Mouse (Mus musculus) adrenal gland, postnatal 14 days (tissue): ENCODE data around the gene Wdr34. TPM values are rescaled to one million over a fixed set of nuclear protein-coding genes. Genes with fewer than 3 reads are reported as not detected.

ENCODE experiments used
- DNase-seq: peaks from one replicate; pipeline ENCODE4 v3.0.0; 2021; ENCODE audit warnings: mixed read lengths
- microRNA-seq, 2 experiments: library from miRNA; unstranded; fragments of <30 nt; microRNA quantifications; one replicate each; pipeline ENCODE4 v1.2.0; 2021
- total RNA-seq: library from RNA; stranded (reverse); gene quantifications from 2 replicates; pipeline ENCODE4 v1.2.3, GENCODE M21; 2021

Gene Wdr34
- total RNA-seq, 1 experiment from 2014 or later, result 18.5 TPM

DNA sequence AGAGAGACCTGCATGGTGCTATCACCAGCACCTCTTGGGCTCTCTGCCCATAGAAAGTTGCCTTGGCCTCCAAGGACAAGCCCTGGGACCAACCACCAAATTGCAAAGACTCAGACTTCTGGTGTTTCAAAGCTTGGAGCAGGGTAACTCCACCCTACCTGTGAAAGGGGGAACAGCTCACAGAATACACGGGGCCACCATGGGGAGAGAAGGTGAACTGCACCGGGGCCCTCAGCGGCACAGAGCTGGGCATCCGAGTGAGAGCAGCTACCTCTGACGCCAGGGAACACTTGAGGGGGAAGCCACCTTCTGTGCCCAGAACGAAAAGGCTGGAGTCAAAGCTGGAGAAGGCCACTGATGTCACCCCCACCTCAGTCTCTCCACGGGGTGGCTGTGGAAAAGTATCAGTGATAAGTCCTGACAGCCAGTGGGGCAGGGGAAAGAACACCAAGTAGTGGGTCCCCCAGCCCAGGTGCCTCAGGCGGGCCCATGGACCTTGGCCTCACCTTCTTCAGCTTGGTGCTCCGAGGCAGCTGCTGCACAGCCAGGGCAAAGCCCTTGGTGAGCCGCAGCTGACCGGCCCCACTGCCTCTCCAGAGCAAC lies 16.3 kb downstream of the Wdr34 start:
- peak; percentile 44 for DNase-seq

DNA sequence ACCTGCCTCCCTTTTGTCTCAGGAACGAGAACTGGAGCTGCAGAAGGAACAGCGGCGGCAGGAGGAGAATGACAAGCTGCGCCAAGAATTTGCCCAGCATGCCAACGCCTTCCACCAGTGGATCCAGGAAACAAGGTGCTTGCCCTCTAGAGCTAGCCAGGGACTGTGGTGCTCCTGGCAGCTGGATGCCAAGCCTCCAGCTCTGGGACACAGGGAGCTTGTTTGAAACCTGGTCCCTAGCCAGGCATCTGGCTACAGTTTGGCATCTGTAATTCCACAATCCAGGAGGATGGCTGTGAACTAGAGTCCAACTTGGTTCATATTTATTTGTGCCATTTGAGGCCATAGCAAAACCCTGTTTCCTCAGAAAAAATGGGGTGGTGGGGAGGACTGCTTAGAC lies 21.7 kb downstream of the Wdr34 start:
- no peak for DNase-seq

DNA sequence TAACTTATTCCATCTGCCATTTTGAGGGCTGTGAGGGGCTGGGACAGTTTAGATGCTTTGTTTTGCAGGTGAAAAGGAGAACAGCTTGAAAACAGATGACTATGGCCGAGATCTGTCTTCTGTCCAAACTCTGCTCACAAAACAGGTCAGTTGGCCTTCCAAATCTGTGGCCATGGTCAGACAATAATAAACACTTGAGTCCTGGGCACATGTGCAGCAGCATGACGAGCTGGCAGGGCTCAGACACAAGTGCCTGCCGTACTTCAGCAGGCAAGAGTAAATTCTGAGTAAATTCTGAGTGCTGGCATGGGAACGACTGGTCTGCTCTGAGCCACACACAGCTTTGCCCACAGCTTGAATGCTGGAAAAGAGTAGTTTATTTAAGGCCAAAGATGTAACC lies 23.2 kb downstream of the Wdr34 start:
- DNase-seq, result no peak

DNA sequence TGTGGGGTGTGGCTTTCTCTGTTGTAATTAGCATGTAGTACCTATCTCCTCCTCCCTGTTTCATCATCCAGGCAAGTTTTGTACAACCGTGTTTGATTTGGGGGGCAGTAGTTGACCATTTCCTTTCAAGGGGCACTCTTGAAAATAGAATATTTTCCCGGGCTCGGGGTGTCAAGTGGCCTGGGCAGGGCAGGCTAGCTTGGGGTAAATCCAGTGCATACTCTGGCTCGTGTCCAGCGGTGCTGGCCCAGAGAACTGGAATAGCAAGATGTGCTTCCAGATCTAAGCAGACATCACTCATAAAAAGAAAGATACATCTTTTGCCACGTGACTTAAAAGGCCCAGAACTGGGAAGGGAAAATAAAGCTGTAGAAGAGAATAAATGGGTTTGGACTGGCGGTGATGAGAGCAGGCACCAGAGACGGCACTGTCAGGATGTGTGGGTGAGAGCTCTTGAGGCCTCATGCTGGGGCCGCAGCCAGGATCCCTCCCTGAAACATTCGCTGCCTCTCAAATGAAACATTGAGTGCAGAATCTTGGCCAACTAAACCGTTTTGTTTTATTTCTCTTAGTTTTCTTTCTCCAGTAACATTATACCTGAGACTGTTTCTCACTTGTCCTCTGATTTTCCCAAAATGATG lies 34.2 kb downstream of the Wdr34 start:
- DNase-seq, result no peak

GRCm38 (mm10) chr2:30010840-30011281 lies 37.8 kb downstream of the Wdr34 start:
- DNase-seq, result peak; percentile 79

GRCm38 (mm10) chr2:30009101-30009500 lies 39.6 kb downstream of the Wdr34 start:
- DNase-seq, result no peak

DNA sequence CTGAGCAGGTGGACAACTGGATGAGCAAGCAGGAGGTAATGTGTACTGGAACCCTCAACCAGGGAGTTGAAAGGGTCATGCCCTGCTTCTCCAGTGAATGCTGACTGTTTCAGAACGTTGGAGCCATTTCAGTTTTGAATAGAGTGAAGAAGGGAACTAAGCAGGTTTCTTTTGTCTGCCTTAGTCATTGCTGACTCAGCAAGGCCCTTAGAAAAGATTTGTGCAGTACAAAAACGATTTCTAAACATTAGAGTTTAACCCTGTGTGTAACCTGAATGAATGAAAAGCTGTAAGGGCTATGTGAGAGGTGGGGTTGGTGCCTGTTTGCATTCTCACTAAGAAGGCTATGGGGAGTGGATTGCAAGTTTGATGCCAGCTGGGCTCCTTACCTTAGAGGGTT lies 56.7 kb downstream of the Wdr34 start:
- DNase-seq, result no peak

Small RNA genes within 50 kb of the gene (microRNA-seq; reads per million reads assigned to microRNA genes)
- 0 to 0.43 reads per million in 2 experiments for gene Mir6997

Other genes starting within 250 kb of the Wdr34 start
- gene Slc27a4, start 246.2 kb downstream of the Wdr34 start, total RNA-seq, result 30.5 and 32.5 TPM in 2 replicates
- gene Urm1, start 228.8 kb downstream of the Wdr34 start, total RNA-seq, result 33.8 and 34.3 TPM in 2 replicates
- gene Cercam, start 179.7 kb downstream of the Wdr34 start, total RNA-seq, result 10.8 and 12.4 TPM in 2 replicates
- 42.2 and 54.5 TPM in 2 replicates for gene Odf2, start 159.7 kb downstream of the Wdr34 start, total RNA-seq
- gene Gle1, start 113.5 kb downstream of the Wdr34 start, total RNA-seq, result 29.1 and 35.3 TPM in 2 replicates
- gene Sptan1, start 83.3 kb downstream of the Wdr34 start, total RNA-seq, result 228 and 265 TPM in 2 replicates
- 250 and 278 TPM in 2 replicates for gene Set, start 8.5 kb upstream of the Wdr34 start, total RNA-seq
- 5.7 and 10.9 TPM in 2 replicates for gene Pkn3, start 28.8 kb upstream of the Wdr34 start, total RNA-seq
- 13.9 and 18.3 TPM in 2 replicates for gene Zdhhc12, start 44.8 kb upstream of the Wdr34 start, total RNA-seq
- gene Zer1, start 75.7 kb upstream of the Wdr34 start, total RNA-seq, result 32.4 and 40.5 TPM in 2 replicates
- 47.1 and 52.7 TPM in 2 replicates for gene Tbc1d13, start 84.9 kb upstream of the Wdr34 start, total RNA-seq
- gene Endog, start 122.6 kb upstream of the Wdr34 start, total RNA-seq, result 49.3 and 52.9 TPM in 2 replicates
- gene Spout1, start 129.6 kb upstream of the Wdr34 start, total RNA-seq, result 21.8 and 22.2 TPM in 2 replicates
- gene Kyat1, start 157.0 kb upstream of the Wdr34 start, total RNA-seq, result 29.1 and 29.3 TPM in 2 replicates
- gene Lrrc8a, start 188.8 kb upstream of the Wdr34 start, total RNA-seq, result 57.7 and 60.3 TPM in 2 replicates
- 0.63 and 1.7 TPM in 2 replicates for gene Gm28035, start 191.7 kb upstream of the Wdr34 start, total RNA-seq
- gene Phyhd1, start 217.3 kb upstream of the Wdr34 start, total RNA-seq, result 19.8 and 20.4 TPM in 2 replicates
- gene Gm28038, start 232.2 kb upstream of the Wdr34 start, total RNA-seq, result not detected in 2 replicates
- 46.2 and 48.1 TPM in 2 replicates for gene Dolk, start 237.5 kb upstream of the Wdr34 start, total RNA-seq
- gene Nup188, start 237.5 kb upstream of the Wdr34 start, total RNA-seq, result 38.2 and 40.5 TPM in 2 replicates